Mouse (Mus musculus): ENCODE measurements at regions not wholly inside any gene's neighbourhood (a gene's known extent, or its start where the extent isn't known, plus 50 kb on each side); places are given as distances from the start of the nearest gene placed in this dataset.

- Histone ChIP-seq H3K36me3 (ENCODE audit: control insufficient read depth, insufficient read depth) (no peaks in the 10 kb centered on the region), H3K4me3 (no peak overlapping the region), H3K79me2 (ENCODE audit: control insufficient read depth, insufficient read depth) (no peaks in the 10 kb centered on the region), H3K27me3 (ENCODE audit: control insufficient read depth, insufficient read depth, insufficient read length) (no peaks in the 10 kb centered on the region), H3K4me2 (ENCODE audit: low read depth) (no peak overlapping the region), H3ac (ENCODE audit: control insufficient read depth, insufficient read length) (no peak overlapping the region)
- TF ChIP-seq USF1 (IDR thresholded peaks at IDR 0.05; ENCODE audit: low read depth): no peak
- TF ChIP-seq MAX (IDR thresholded peaks at IDR 0.05; ENCODE audit: low read depth): no peak
- no peak for TF ChIP-seq CEBPB (IDR thresholded peaks at IDR 0.05; ENCODE audit: insufficient read depth, poor library complexity, severe bottlenecking)
- TF ChIP-seq REST (IDR thresholded peaks at IDR 0.05; ENCODE audit: insufficient read depth, insufficient read length): no peak
- TF ChIP-seq MYOD1 (IDR thresholded peaks at IDR 0.05; ENCODE audit: control insufficient read depth in 1 of 3, insufficient read length in 2 of 3, low read depth in 2 of 3): no peak
- no peak for TF ChIP-seq MYOG (IDR thresholded peaks at IDR 0.05; ENCODE audit: control insufficient read depth in 1 of 3, insufficient read depth in 1 of 3, insufficient read length in 2 of 3, low read depth in 2 of 3)
- no peak for TF ChIP-seq TCF3 (IDR thresholded peaks at IDR 0.05; ENCODE audit: insufficient read length, low read depth)
- TF ChIP-seq SRF (IDR thresholded peaks at IDR 0.05; ENCODE audit: control insufficient read depth, insufficient read length, low read depth): no peak
- no peak for TF ChIP-seq TCF12 (IDR thresholded peaks at IDR 0.05; ENCODE audit: insufficient read depth, poor library complexity, severe bottlenecking)
- no peak for TF ChIP-seq E2F4 (IDR thresholded peaks at IDR 0.05; ENCODE audit: insufficient read depth)
- TF ChIP-seq POLR2A (IDR thresholded peaks at IDR 0.05; ENCODE audit: insufficient read length, low read depth): no peak
- TF ChIP-seq POLR2AphosphoS2 (IDR thresholded peaks at IDR 0.05; ENCODE audit: insufficient read length, low read depth): no peak
Measured at GRCm38 (mm10) chr10:106058050-106058449, 216.9 kb upstream of the Mettl25 start.

- Histone ChIP-seq H3K36me3 (ENCODE audit: control insufficient read depth, insufficient read depth) (no peaks in the 10 kb centered on the region), H3K79me2 (ENCODE audit: control insufficient read depth, insufficient read depth) (no peaks in the 10 kb centered on the region), H3K27me3 (ENCODE audit: control insufficient read depth, insufficient read depth, insufficient read length) (no peaks in the 10 kb centered on the region), H3K4me2 (ENCODE audit: low read depth) (no peak overlapping the region), H3ac (ENCODE audit: control insufficient read depth, insufficient read length) (no peak overlapping the region), H3K4me3 (no peak overlapping the region)
- TF ChIP-seq SRF (IDR thresholded peaks at IDR 0.05; ENCODE audit: control insufficient read depth, insufficient read length, low read depth) (no peak), TCF3 (IDR thresholded peaks at IDR 0.05; ENCODE audit: insufficient read length, low read depth) (no peak), POLR2A (IDR thresholded peaks at IDR 0.05; ENCODE audit: insufficient read length, low read depth) (no peak), MYOG (IDR thresholded peaks at IDR 0.05; ENCODE audit: control insufficient read depth in 1 of 3, insufficient read depth in 1 of 3, insufficient read length in 2 of 3, low read depth in 2 of 3) (no peak), USF1 (IDR thresholded peaks at IDR 0.05; ENCODE audit: low read depth) (no peak), MAX (IDR thresholded peaks at IDR 0.05; ENCODE audit: low read depth) (no peak), E2F4 (IDR thresholded peaks at IDR 0.05; ENCODE audit: insufficient read depth) (no peak), TCF12 (IDR thresholded peaks at IDR 0.05; ENCODE audit: insufficient read depth, poor library complexity, severe bottlenecking) (no peak), MYOD1 (IDR thresholded peaks at IDR 0.05; ENCODE audit: control insufficient read depth in 1 of 3, insufficient read length in 2 of 3, low read depth in 2 of 3) (no peak), CEBPB (IDR thresholded peaks at IDR 0.05; ENCODE audit: insufficient read depth, poor library complexity, severe bottlenecking) (no peak), REST (IDR thresholded peaks at IDR 0.05; ENCODE audit: insufficient read depth, insufficient read length) (no peak), POLR2AphosphoS2 (IDR thresholded peaks at IDR 0.05; ENCODE audit: insufficient read length, low read depth) (no peak)
Measured at GRCm38 (mm10) chr10:106038497-106038896, 197.3 kb upstream of the Mettl25 start.

- TF ChIP-seq TCF12 (IDR thresholded peaks at IDR 0.05; ENCODE audit: insufficient read depth, poor library complexity, severe bottlenecking): no peak
- TF ChIP-seq MAX (IDR thresholded peaks at IDR 0.05; ENCODE audit: low read depth): no peak
- TF ChIP-seq POLR2A (IDR thresholded peaks at IDR 0.05; ENCODE audit: insufficient read length, low read depth): no peak
- no peaks in the 10 kb centered on the region for H3K79me2 ChIP-seq (ENCODE audit: control insufficient read depth, insufficient read depth)
- H3K36me3 ChIP-seq (ENCODE audit: control insufficient read depth, insufficient read depth): no peaks in the 10 kb centered on the region
- no peaks in the 10 kb centered on the region for H3K27me3 ChIP-seq (ENCODE audit: control insufficient read depth, insufficient read depth, insufficient read length)
- H3ac ChIP-seq (ENCODE audit: control insufficient read depth, insufficient read length): no peak overlapping the region
- no peak overlapping the region for H3K4me2 ChIP-seq (ENCODE audit: low read depth)
- H3K4me3 ChIP-seq: no peak overlapping the region
Measured at GRCm38 (mm10) chr10:106038033-106038432, 196.9 kb upstream of the Mettl25 start.

GRCm38 (mm10) chr10:106033416-106033815 is 192.2 kb upstream of the Mettl25 start:
- H3K4me2 ChIP-seq (ENCODE audit: low read depth): no peak overlapping the region
- H3K4me3 ChIP-seq: no peak overlapping the region
- H3K79me2 ChIP-seq (ENCODE audit: control insufficient read depth, insufficient read depth): no peaks in the 10 kb centered on the region
- H3K36me3 ChIP-seq (ENCODE audit: control insufficient read depth, insufficient read depth): no peaks in the 10 kb centered on the region
- no peaks in the 10 kb centered on the region for H3K27me3 ChIP-seq (ENCODE audit: control insufficient read depth, insufficient read depth, insufficient read length)
- H3ac ChIP-seq (ENCODE audit: control insufficient read depth, insufficient read length): no peak overlapping the region
- TF ChIP-seq MAX (IDR thresholded peaks at IDR 0.05; ENCODE audit: low read depth) (no peak), CEBPB (IDR thresholded peaks at IDR 0.05; ENCODE audit: insufficient read depth, poor library complexity, severe bottlenecking) (no peak), MYOG (IDR thresholded peaks at IDR 0.05; ENCODE audit: control insufficient read depth in 1 of 3, insufficient read depth in 1 of 3, insufficient read length in 2 of 3, low read depth in 2 of 3) (no peak), SRF (IDR thresholded peaks at IDR 0.05; ENCODE audit: control insufficient read depth, insufficient read length, low read depth) (no peak), TCF12 (IDR thresholded peaks at IDR 0.05; ENCODE audit: insufficient read depth, poor library complexity, severe bottlenecking) (no peak), MYOD1 (IDR thresholded peaks at IDR 0.05; ENCODE audit: control insufficient read depth in 1 of 3, insufficient read length in 2 of 3, low read depth in 2 of 3) (no peak), POLR2AphosphoS2 (IDR thresholded peaks at IDR 0.05; ENCODE audit: insufficient read length, low read depth) (no peak), TCF3 (IDR thresholded peaks at IDR 0.05; ENCODE audit: insufficient read length, low read depth) (no peak), REST (IDR thresholded peaks at IDR 0.05; ENCODE audit: insufficient read depth, insufficient read length) (no peak), POLR2A (IDR thresholded peaks at IDR 0.05; ENCODE audit: insufficient read length, low read depth) (no peak), E2F4 (IDR thresholded peaks at IDR 0.05; ENCODE audit: insufficient read depth) (no peak), USF1 (IDR thresholded peaks at IDR 0.05; ENCODE audit: low read depth) (no peak)

DNA sequence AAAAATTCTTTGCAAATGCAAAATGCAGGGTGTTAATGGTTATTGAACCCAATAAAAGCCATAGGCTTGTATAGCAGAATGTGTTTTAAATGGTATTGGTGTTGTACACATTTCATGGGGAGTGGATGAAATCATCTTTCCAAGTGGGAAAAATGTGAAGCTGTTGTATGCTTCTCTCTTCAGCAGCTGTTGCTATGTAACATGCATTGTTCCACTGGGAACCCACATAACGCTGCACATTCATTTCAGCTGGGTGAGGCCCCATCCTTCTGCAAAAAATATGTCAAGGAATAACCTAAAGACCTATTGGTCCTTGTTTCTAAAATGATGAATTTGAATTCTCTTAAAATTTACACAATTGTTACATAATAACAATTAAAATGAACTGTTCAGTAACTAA is 183.5 kb upstream of the Mettl25 start:
- Histone ChIP-seq H3K4me2 (ENCODE audit: low read depth) (no peak overlapping the region), H3K4me3 (no peak overlapping the region), H3ac (ENCODE audit: control insufficient read depth, insufficient read length) (no peak overlapping the region), H3K79me2 (ENCODE audit: control insufficient read depth, insufficient read depth) (no peaks in the 10 kb centered on the region), H3K36me3 (ENCODE audit: control insufficient read depth, insufficient read depth) (no peaks in the 10 kb centered on the region), H3K27me3 (ENCODE audit: control insufficient read depth, insufficient read depth, insufficient read length) (no peaks in the 10 kb centered on the region)
- no peak for TF ChIP-seq E2F4 (IDR thresholded peaks at IDR 0.05; ENCODE audit: insufficient read depth)
- TF ChIP-seq POLR2AphosphoS2 (IDR thresholded peaks at IDR 0.05; ENCODE audit: insufficient read length, low read depth): no peak
- no peak for TF ChIP-seq REST (IDR thresholded peaks at IDR 0.05; ENCODE audit: insufficient read depth, insufficient read length)
- no peak for TF ChIP-seq SRF (IDR thresholded peaks at IDR 0.05; ENCODE audit: control insufficient read depth, insufficient read length, low read depth)
- TF ChIP-seq MAX (IDR thresholded peaks at IDR 0.05; ENCODE audit: low read depth): no peak
- no peak for TF ChIP-seq TCF12 (IDR thresholded peaks at IDR 0.05; ENCODE audit: insufficient read depth, poor library complexity, severe bottlenecking)
- TF ChIP-seq POLR2A (IDR thresholded peaks at IDR 0.05; ENCODE audit: insufficient read length, low read depth): no peak
- TF ChIP-seq TCF3 (IDR thresholded peaks at IDR 0.05; ENCODE audit: insufficient read length, low read depth): no peak
- no peak for TF ChIP-seq USF1 (IDR thresholded peaks at IDR 0.05; ENCODE audit: low read depth)
- no peak for TF ChIP-seq MYOG (IDR thresholded peaks at IDR 0.05; ENCODE audit: control insufficient read depth in 1 of 3, insufficient read depth in 1 of 3, insufficient read length in 2 of 3, low read depth in 2 of 3)
- no peak for TF ChIP-seq CEBPB (IDR thresholded peaks at IDR 0.05; ENCODE audit: insufficient read depth, poor library complexity, severe bottlenecking)
